Mouse (Mus musculus) ES-Bruce4 (cell line): ENCODE results near the gene Il27ra.

Experiments
- CTCF ChIP-seq: IDR thresholded peaks from one replicate; pipeline ENCODE4 v1.8.1; 2011; ENCODE audit warnings: low read depth, low read length
- EP300 ChIP-seq: IDR thresholded peaks from 2 replicates; pipeline ENCODE4 v1.6.1; 2011; ENCODE audit warnings: low read depth, low read length; ENCODE audit not compliant: insufficient read depth
- POLR2A ChIP-seq: IDR thresholded peaks from one replicate; pipeline ENCODE4 v1.8.1; 2011; ENCODE audit warnings: low read length; ENCODE audit not compliant: insufficient read depth

DNA sequence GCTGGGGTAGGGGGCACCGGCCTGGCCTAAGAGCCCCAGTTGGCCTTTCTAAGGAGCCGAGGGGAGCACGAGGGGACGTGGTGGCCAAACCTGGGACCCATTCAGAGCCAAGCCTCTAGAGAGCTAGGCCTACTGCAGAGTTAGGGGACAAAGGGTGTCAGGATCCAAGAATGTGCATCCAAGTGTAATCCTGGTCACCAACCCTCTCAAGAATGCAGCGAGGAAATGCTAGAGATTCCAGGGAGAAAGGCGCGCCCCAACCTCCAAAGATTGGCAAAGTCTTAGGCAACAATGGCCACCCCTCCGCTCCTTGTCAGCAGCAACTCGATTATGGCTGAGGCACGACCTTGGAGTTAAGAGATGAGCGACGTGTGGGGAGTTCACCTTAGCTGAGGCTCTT lies 20.8 kb downstream of the Il27ra start:
- TF ChIP-seq CTCF (no peak), POLR2A (no peak), EP300 (peak; percentile 65; the same call in 1 of the 2 replicates)
